Mouse (Mus musculus): ENCODE measurements at regions not wholly inside any gene's neighbourhood (a gene's known extent, or its start where the extent isn't known, plus 50 kb on each side); places are given as distances from the start of the nearest gene placed in this dataset.
A peak's percentile ranks its signal among the peaks of the same experiment; 100 is the strongest.

GRCm38 (mm10) chr10:43748300-43748699 lies 153.2 kb downstream of the Qrsl1 start:
- DNase-seq (ENCODE audit: low read depth, low spot score) = no peak

- no peak for DNase-seq (ENCODE audit: low read depth, low spot score)
Measured at GRCm38 (mm10) chr10:43749496-43750110, 151.9 kb downstream of the Qrsl1 start.

GRCm38 (mm10) chr10:43750401-43750800 lies 151.1 kb downstream of the Qrsl1 start:
- no peak for DNase-seq (ENCODE audit: low read depth, low spot score)

GRCm38 (mm10) chr10:43750854-43751253 lies 150.7 kb downstream of the Qrsl1 start:
- no peak for DNase-seq (ENCODE audit: low read depth, low spot score)

- DNase-seq (ENCODE audit: low read depth, low spot score) = peak; percentile 38
Measured at GRCm38 (mm10) chr10:43751881-43752675, 149.5 kb downstream of the Qrsl1 start.

GRCm38 (mm10) chr10:43756881-43757565 lies 144.5 kb downstream of the Qrsl1 start:
- no peak for DNase-seq (ENCODE audit: low read depth, low spot score)

GRCm38 (mm10) chr10:43758124-43759025 lies 143.2 kb downstream of the Qrsl1 start:
- no peak for DNase-seq (ENCODE audit: low read depth, low spot score)

- DNase-seq (ENCODE audit: low read depth, low spot score) = no peak
Measured at GRCm38 (mm10) chr10:43759186-43759905, 142.2 kb downstream of the Qrsl1 start.

GRCm38 (mm10) chr10:43759906-43760281 lies 141.7 kb downstream of the Qrsl1 start:
- no peak for DNase-seq (ENCODE audit: low read depth, low spot score)

- no peak for DNase-seq (ENCODE audit: low read depth, low spot score)
Measured at GRCm38 (mm10) chr10:43761979-43762570, 139.5 kb downstream of the Qrsl1 start.

GRCm38 (mm10) chr10:43764581-43764980 lies 137.0 kb downstream of the Qrsl1 start:
- no peak for DNase-seq (ENCODE audit: low read depth, low spot score)

- DNase-seq (ENCODE audit: low read depth, low spot score) = no peak
Measured at GRCm38 (mm10) chr10:43765275-43765674, 136.3 kb downstream of the Qrsl1 start.

- no peak for DNase-seq (ENCODE audit: low read depth, low spot score)
Measured at GRCm38 (mm10) chr10:43765829-43766486, 135.6 kb downstream of the Qrsl1 start.

- no peak for DNase-seq (ENCODE audit: low read depth, low spot score)
Measured at GRCm38 (mm10) chr10:43767961-43768726, 133.4 kb downstream of the Qrsl1 start.

GRCm38 (mm10) chr10:43769026-43769425 lies 132.5 kb downstream of the Qrsl1 start:
- DNase-seq (ENCODE audit: low read depth, low spot score) = no peak

GRCm38 (mm10) chr10:43775807-43776206 lies 125.7 kb downstream of the Qrsl1 start:
- no peak for DNase-seq (ENCODE audit: low read depth, low spot score)

- peak; percentile 16 for DNase-seq (ENCODE audit: low read depth, low spot score)
Measured at GRCm38 (mm10) chr10:43777612-43778600, 123.6 kb downstream of the Qrsl1 start.

GRCm38 (mm10) chr10:43780571-43780970 lies 121.0 kb downstream of the Qrsl1 start:
- DNase-seq (ENCODE audit: low read depth, low spot score) = no peak

Measured in ZHBTc4 (cell line).